Mouse (Mus musculus) MEL (cell line): ENCODE data around the gene Fbrsl1. TPM values are rescaled to one million over a fixed set of nuclear protein-coding genes. Genes with fewer than 3 reads are reported as not detected.

ENCODE experiments used
- DNase-seq: peaks from one replicate; pipeline ENCODE4 v3.0.0; 2011; ENCODE audit warnings: low read depth, low spot score
- H3K27ac ChIP-seq: 2 replicates; pipeline ENCODE4 v1.5.1; 2012; ENCODE audit warnings: low read depth, mild to moderate bottlenecking, control low read depth, low read length, moderate library complexity; ENCODE audit not compliant: control insufficient read depth
- H3K27me3 ChIP-seq, 2 experiments: fragments of 150-350 bp in 1 of 2; sonication (generic) in 1 of 2; 2 replicates each; pipeline ENCODE4 v1.6.1; 2012; ENCODE audit warnings: low read length in 2 of 2, mild to moderate bottlenecking in 2 of 2, improper control_type of control experiment in 1 of 2, moderate library complexity in 1 of 2; ENCODE audit not compliant: insufficient read depth in 2 of 2, control insufficient read depth in 1 of 2
- H3K36me3 ChIP-seq, 2 experiments: 2 replicates each; pipeline ENCODE4 v1.6.1; 2012 to 2014; ENCODE audit warnings: low read length in 2 of 2, improper control_type of control experiment in 1 of 2, inconsistent platforms in 1 of 2, mild to moderate bottlenecking in 1 of 2; ENCODE audit not compliant: insufficient read depth in 2 of 2, control insufficient read depth in 1 of 2
- H3K4me1 ChIP-seq, 2 experiments: fragments of 150-350 bp in 1 of 2; sonication (generic) in 1 of 2; 2 replicates each; pipeline ENCODE4 v1.6.1; 2012; ENCODE audit warnings: low read length in 2 of 2, improper control_type of control experiment in 1 of 2, mild to moderate bottlenecking in 1 of 2; ENCODE audit not compliant: insufficient read depth in 2 of 2, control insufficient read depth in 1 of 2
- H3K4me3 ChIP-seq, 2 experiments: fragments of 150-350 bp in 1 of 2; sonication (generic) in 1 of 2; 2 replicates each; pipeline ENCODE4 v1.5.1; 2012; ENCODE audit warnings: low read depth in 2 of 2, low read length in 2 of 2, mild to moderate bottlenecking in 2 of 2, moderate library complexity in 2 of 2, control low read depth in 1 of 2, improper control_type of control experiment in 1 of 2; ENCODE audit not compliant: control insufficient read depth in 1 of 2, insufficient read depth in 1 of 2
- H3K79me2 ChIP-seq: 2 replicates; pipeline ENCODE4 v1.6.1; 2012; ENCODE audit warnings: mild to moderate bottlenecking, low read length, moderate library complexity; ENCODE audit not compliant: control insufficient read depth, poor library complexity, insufficient read depth
- H3K9ac ChIP-seq: 2 replicates; pipeline ENCODE4 v1.6.1; 2012; ENCODE audit warnings: low read depth, mild to moderate bottlenecking, control low read depth, low read length, moderate library complexity; ENCODE audit not compliant: control insufficient read depth, poor library complexity, severe bottlenecking
- H3K9me3 ChIP-seq: fragments of 150-350 bp; sonication (generic); replicated peaks from 2 replicates; pipeline ENCODE4 v1.6.1; 2012; ENCODE audit warnings: mild to moderate bottlenecking, low read length, improper control_type of control experiment, moderate library complexity; ENCODE audit not compliant: insufficient read depth
- CHD1 ChIP-seq: IDR thresholded peaks from 2 replicates; pipeline ENCODE4 v1.6.1; 2012; ENCODE audit warnings: low read depth, mild to moderate bottlenecking, inconsistent platforms, low read length, improper control_type of control experiment
- CHD2 ChIP-seq: IDR thresholded peaks from 2 replicates; pipeline ENCODE4 v1.6.1; 2011; ENCODE audit warnings: low read length, improper control_type of control experiment
- CTCF ChIP-seq, 3 experiments: IDR thresholded peaks in 2 of 3; conservative IDR thresholded peaks in 1 of 3; 2 replicates each; pipeline ENCODE4 v1.5.1; 2011 to 2012; ENCODE audit warnings: low read length in 3 of 3, low read depth in 2 of 3, mild to moderate bottlenecking in 2 of 3, improper control_type of control experiment in 1 of 3, inconsistent platforms in 1 of 3, mixed read lengths in 1 of 3, moderate library complexity in 1 of 3; ENCODE audit not compliant: control insufficient read depth in 1 of 3, insufficient read depth in 1 of 3, poor library complexity in 1 of 3, severe bottlenecking in 1 of 3
- EP300 ChIP-seq, 2 experiments: IDR thresholded peaks; 2 replicates each; pipeline ENCODE4 v1.6.1; 2011; ENCODE audit warnings: improper control_type of control experiment in 2 of 2, low read length in 2 of 2, low read depth in 1 of 2, mild to moderate bottlenecking in 1 of 2
- ETS1 ChIP-seq: IDR thresholded peaks from 2 replicates; pipeline ENCODE4 v1.6.1; 2012; ENCODE audit warnings: low read depth, mild to moderate bottlenecking, inconsistent platforms, low read length, improper control_type of control experiment, moderate library complexity
- GABPA ChIP-seq: IDR thresholded peaks from 2 replicates; pipeline ENCODE4 v1.6.1; 2012; ENCODE audit warnings: low read depth, mild to moderate bottlenecking, inconsistent platforms, low read length, improper control_type of control experiment, moderate library complexity
- GATA1 ChIP-seq: IDR thresholded peaks from 2 replicates; pipeline ENCODE4 v1.6.1; 2011; ENCODE audit warnings: low read depth, low read length, improper control_type of control experiment
- HCFC1 ChIP-seq: IDR thresholded peaks from 2 replicates; pipeline ENCODE4 v1.6.1; 2012; ENCODE audit warnings: low read depth, mild to moderate bottlenecking, inconsistent platforms, low read length, improper control_type of control experiment, moderate library complexity
- KAT2A ChIP-seq: conservative IDR thresholded peaks from 2 replicates; pipeline ENCODE4 v1.6.1; 2012; ENCODE audit warnings: low read depth, low read length, improper control_type of control experiment, inconsistent platforms
- MAFK ChIP-seq: IDR thresholded peaks from 2 replicates; pipeline ENCODE4 v1.6.1; 2011; ENCODE audit warnings: low read depth, mild to moderate bottlenecking, low read length, improper control_type of control experiment, borderline replicate concordance
- MAX ChIP-seq: IDR thresholded peaks from 2 replicates; pipeline ENCODE4 v1.6.1; 2011; ENCODE audit warnings: low read length, improper control_type of control experiment
- MEF2A ChIP-seq: IDR thresholded peaks from 2 replicates; pipeline ENCODE4 v1.6.1; 2014; ENCODE audit warnings: low read depth, mild to moderate bottlenecking, inconsistent platforms, low read length, improper control_type of control experiment; ENCODE audit not compliant: poor library complexity, insufficient replicate concordance, severe bottlenecking; ENCODE audit errors: extremely low read depth
- MXI1 ChIP-seq: IDR thresholded peaks from 2 replicates; pipeline ENCODE4 v1.6.1; 2011; ENCODE audit warnings: mild to moderate bottlenecking, low read depth, low read length, improper control_type of control experiment
- MYB ChIP-seq: IDR thresholded peaks from 2 replicates; pipeline ENCODE4 v1.6.1; 2011; ENCODE audit warnings: mild to moderate bottlenecking, low read depth, low read length, improper control_type of control experiment
- MYC ChIP-seq: IDR thresholded peaks from 2 replicates; pipeline ENCODE4 v1.6.1; 2011; ENCODE audit warnings: low read depth, mild to moderate bottlenecking, low read length, improper control_type of control experiment, moderate library complexity
- NELFE ChIP-seq: IDR thresholded peaks from 2 replicates; pipeline ENCODE4 v1.6.1; 2011; ENCODE audit warnings: low read depth, low read length, improper control_type of control experiment
- POLR2AphosphoS5 ChIP-seq: IDR thresholded peaks from 2 replicates; pipeline ENCODE4 v1.6.1; 2012; ENCODE audit warnings: low read depth, borderline replicate concordance, mild to moderate bottlenecking, inconsistent platforms, low read length, moderate library complexity, mixed read lengths
- RAD21 ChIP-seq: IDR thresholded peaks from 2 replicates; pipeline ENCODE4 v1.6.1; 2011; ENCODE audit warnings: mild to moderate bottlenecking, low read depth, low read length, improper control_type of control experiment
- SIN3A ChIP-seq: IDR thresholded peaks from 2 replicates; pipeline ENCODE4 v1.6.1; 2012; ENCODE audit warnings: low read length, improper control_type of control experiment, inconsistent platforms
- SMC3 ChIP-seq: IDR thresholded peaks from 2 replicates; pipeline ENCODE4 v1.6.1; 2011; ENCODE audit warnings: low read depth, low read length, improper control_type of control experiment
- TAL1 ChIP-seq: IDR thresholded peaks from 2 replicates; pipeline ENCODE4 v1.6.1; 2012; ENCODE audit warnings: mild to moderate bottlenecking, inconsistent platforms, low read length, moderate library complexity, mixed read lengths
- TBP ChIP-seq: IDR thresholded peaks from 2 replicates; pipeline ENCODE4 v1.8.0; 2011; ENCODE audit warnings: low read depth, low read length, improper control_type of control experiment
- TCF12 ChIP-seq: IDR thresholded peaks from 2 replicates; pipeline ENCODE4 v1.6.1; 2014; ENCODE audit warnings: low read depth, mild to moderate bottlenecking, inconsistent platforms, low read length, improper control_type of control experiment, moderate library complexity
- UBTF ChIP-seq: IDR thresholded peaks from 2 replicates; pipeline ENCODE4 v1.6.1; 2012; ENCODE audit warnings: low read depth, mild to moderate bottlenecking, inconsistent platforms, low read length, improper control_type of control experiment, moderate library complexity, borderline replicate concordance; ENCODE audit not compliant: insufficient read depth
- USF2 ChIP-seq, 2 experiments: IDR thresholded peaks; 2 replicates each; pipeline ENCODE4 v1.6.1; 2011 to 2012; ENCODE audit warnings: improper control_type of control experiment in 2 of 2, low read length in 2 of 2, borderline replicate concordance in 1 of 2, inconsistent platforms in 1 of 2, low read depth in 1 of 2, mild to moderate bottlenecking in 1 of 2; ENCODE audit not compliant: insufficient read depth in 1 of 2
- ZC3H11A ChIP-seq: IDR thresholded peaks from 2 replicates; pipeline ENCODE4 v1.6.1; 2012; ENCODE audit warnings: low read depth, mild to moderate bottlenecking, inconsistent platforms, low read length, improper control_type of control experiment
- ZKSCAN1 ChIP-seq: IDR thresholded peaks from 2 replicates; pipeline ENCODE4 v1.6.1; 2012; ENCODE audit warnings: low read depth, mild to moderate bottlenecking, inconsistent platforms, low read length, improper control_type of control experiment, moderate library complexity
- ZMIZ1 ChIP-seq: IDR thresholded peaks from 2 replicates; pipeline ENCODE4 v1.6.1; 2012; ENCODE audit warnings: low read depth, mild to moderate bottlenecking, inconsistent platforms, low read length, improper control_type of control experiment, moderate library complexity
- polyA plus RNA-seq, 2 experiments: library from polyadenylated mRNA; stranded (reverse) in 1 of 2; unstranded in 1 of 2; fragments of >175 nt in 1 of 2; fragments of >200 nt in 1 of 2; gene quantifications; 2 replicates each; pipeline versions ENCODE4 v1.2.1 to v1.2.4; 2012; ENCODE audit warnings: low replicate concordance in 2 of 2, low read depth in 1 of 2; ENCODE audit not compliant: insufficient read length in 2 of 2, insufficient read depth in 1 of 2, missing spikeins in 1 of 2
- total RNA-seq: library from RNA; depleted of rRNA; stranded (reverse); fragments of 300-350 nt; gene quantifications from 2 replicates; pipeline ENCODE4 v1.2.3, GENCODE M21; 2012

Gene Fbrsl1
- total and polyA plus RNA-seq, 3 experiments = 12.7 to 56.1 TPM; not detected in 1

- TF ChIP-seq MEF2A = no peak
- no peak for TF ChIP-seq CTCF (IDR thresholded peaks at IDR 0.05 in 2 of 3, conservative IDR thresholded peaks at IDR 0.05 in 1 of 3; ENCODE audit: control insufficient read depth in 1 of 3, insufficient read depth in 1 of 3, low read depth in 2 of 3, low read length in 3 of 3, poor library complexity in 1 of 3, severe bottlenecking in 1 of 3)
- no peak for TF ChIP-seq ZMIZ1
- no peak for TF ChIP-seq CHD2
- no peak for TF ChIP-seq GABPA
- peak; percentile 49; the same call in 1 of the 2 replicates for TF ChIP-seq SIN3A
- TF ChIP-seq EP300 (IDR thresholded peaks at IDR 0.05; ENCODE audit: low read depth in 1 of 2, low read length in 2 of 2) = peak; percentile 44 to 64; a peak in 3 of 4 replicates
- TF ChIP-seq MYB = no peak
- TF ChIP-seq UBTF = no peak
- peak; percentile 79 for TF ChIP-seq MYC
- no peak for TF ChIP-seq USF2 (IDR thresholded peaks at IDR 0.05; ENCODE audit: borderline replicate concordance in 1 of 2, insufficient read depth in 1 of 2, low read depth in 1 of 2, low read length in 2 of 2)
- 0 out of 2 replicates have a peak, but pooled peaks have one; percentile 17 for TF ChIP-seq TAL1
- no peak for TF ChIP-seq MAFK
- TF ChIP-seq NELFE = no peak
- TF ChIP-seq ZC3H11A = no peak
- TF ChIP-seq ETS1 = no peak
- TF ChIP-seq KAT2A = no peak
These were observed 30.9 kb upstream of the Fbrsl1 start (continued) for GRCm38 (mm10) chr5:110479228-110479627.

- H3K27me3 ChIP-seq = no peaks in the 10 kb centered on the region
- peaks cover 0 to 4% of the 10 kb centered on the region in 2 experiments; a peak in 1 of 4 replicates for H3K4me1 ChIP-seq
- no peaks in the 10 kb centered on the region for H3K79me2 ChIP-seq
- H3K4me3 ChIP-seq = no peak overlapping the region
- H3K36me3 ChIP-seq = peaks cover 0 to 5% of the 10 kb centered on the region in 2 experiments; a peak in 1 of 4 replicates
- H3K9me3 ChIP-seq = no peaks in the 10 kb centered on the region
- no peak overlapping the region for H3K9ac ChIP-seq
- TF ChIP-seq MXI1 = no peak
- TF ChIP-seq SMC3 = no peak
- no peak for TF ChIP-seq GATA1
- no peak for TF ChIP-seq HCFC1
- no peak for TF ChIP-seq CHD1
- no peak for TF ChIP-seq TCF12
- TF ChIP-seq MAX = no peak
- no peak for TF ChIP-seq UBTF
- TF ChIP-seq ZC3H11A = no peak
- TF ChIP-seq ETS1 = no peak
- TF ChIP-seq CHD2 = no peak
- no peak for TF ChIP-seq ZKSCAN1
- no peak for TF ChIP-seq GABPA
- no peak for TF ChIP-seq TBP
- TF ChIP-seq ZMIZ1 = no peak
- TF ChIP-seq RAD21 = no peak
- TF ChIP-seq POLR2AphosphoS5 = no peak
- no peak overlapping the region for H3K27ac ChIP-seq
- no peak for DNase-seq
These were observed 25.9 kb upstream of the Fbrsl1 start for GRCm38 (mm10) chr5:110474156-110474555.
